Mouse (Mus musculus): ENCODE results near the gene Snrnp200.

DNA sequence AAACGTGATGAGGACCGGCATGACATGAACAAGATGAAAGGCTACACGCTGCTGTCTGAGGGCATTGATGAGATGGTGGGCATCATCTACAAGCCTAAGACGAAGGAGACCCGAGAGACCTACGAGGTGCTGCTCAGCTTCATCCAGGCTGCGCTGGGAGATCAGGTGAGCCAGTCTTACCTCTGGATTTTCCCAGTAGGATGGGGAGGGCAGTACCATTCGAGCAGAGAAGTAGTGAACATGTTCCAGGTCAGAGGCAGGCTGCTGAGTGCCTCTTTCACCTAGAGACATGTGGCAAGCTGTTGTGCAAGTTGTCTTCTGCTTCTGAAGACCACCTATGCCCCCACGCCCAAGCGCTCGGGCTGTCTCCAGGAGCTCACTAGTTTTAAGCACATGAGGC is 2.5 kb downstream of the Snrnp200 start:
- TF ChIP-seq POLR2AphosphoS2 (IDR thresholded peaks at IDR 0.05; ENCODE audit: low read length), result no peak
- no peak for TF ChIP-seq USF1 (IDR thresholded peaks at IDR 0.05; ENCODE audit: low read depth, low read length)
- no peak for TF ChIP-seq MAX (IDR thresholded peaks at IDR 0.05; ENCODE audit: low read length)
- TF ChIP-seq MAFK (IDR thresholded peaks at IDR 0.05; ENCODE audit: borderline replicate concordance, low read depth, low read length), result no peak

Measured in MEL (cell line).